Mouse (Mus musculus) MEL (cell line): ENCODE measurements around the gene Shmt2. TPM values are rescaled to one million over a fixed set of nuclear protein-coding genes. Genes with fewer than 3 reads are reported as not detected.

Experiments used
- DNase-seq: peaks from one replicate; pipeline ENCODE4 v3.0.0; 2011; ENCODE audit warnings: low read depth, low spot score
- H3K27ac ChIP-seq: 2 replicates; pipeline ENCODE4 v1.5.1; 2012; ENCODE audit warnings: low read depth, mild to moderate bottlenecking, control low read depth, low read length, moderate library complexity; ENCODE audit not compliant: control insufficient read depth
- H3K27me3 ChIP-seq, 2 experiments: fragments of 150-350 bp in 1 of 2; sonication (generic) in 1 of 2; 2 replicates each; pipeline ENCODE4 v1.6.1; 2012; ENCODE audit warnings: low read length in 2 of 2, mild to moderate bottlenecking in 2 of 2, improper control_type of control experiment in 1 of 2, moderate library complexity in 1 of 2; ENCODE audit not compliant: insufficient read depth in 2 of 2, control insufficient read depth in 1 of 2
- H3K36me3 ChIP-seq, 2 experiments: 2 replicates each; pipeline ENCODE4 v1.6.1; 2012 to 2014; ENCODE audit warnings: low read length in 2 of 2, improper control_type of control experiment in 1 of 2, inconsistent platforms in 1 of 2, mild to moderate bottlenecking in 1 of 2; ENCODE audit not compliant: insufficient read depth in 2 of 2, control insufficient read depth in 1 of 2
- H3K4me1 ChIP-seq, 2 experiments: fragments of 150-350 bp in 1 of 2; sonication (generic) in 1 of 2; 2 replicates each; pipeline ENCODE4 v1.6.1; 2012; ENCODE audit warnings: low read length in 2 of 2, improper control_type of control experiment in 1 of 2, mild to moderate bottlenecking in 1 of 2; ENCODE audit not compliant: insufficient read depth in 2 of 2, control insufficient read depth in 1 of 2
- H3K4me3 ChIP-seq, 2 experiments: fragments of 150-350 bp in 1 of 2; sonication (generic) in 1 of 2; 2 replicates each; pipeline ENCODE4 v1.5.1; 2012; ENCODE audit warnings: low read depth in 2 of 2, low read length in 2 of 2, mild to moderate bottlenecking in 2 of 2, moderate library complexity in 2 of 2, control low read depth in 1 of 2, improper control_type of control experiment in 1 of 2; ENCODE audit not compliant: control insufficient read depth in 1 of 2, insufficient read depth in 1 of 2
- H3K79me2 ChIP-seq: 2 replicates; pipeline ENCODE4 v1.6.1; 2012; ENCODE audit warnings: mild to moderate bottlenecking, low read length, moderate library complexity; ENCODE audit not compliant: control insufficient read depth, poor library complexity, insufficient read depth
- H3K9ac ChIP-seq: 2 replicates; pipeline ENCODE4 v1.6.1; 2012; ENCODE audit warnings: low read depth, mild to moderate bottlenecking, control low read depth, low read length, moderate library complexity; ENCODE audit not compliant: control insufficient read depth, poor library complexity, severe bottlenecking
- H3K9me3 ChIP-seq: fragments of 150-350 bp; sonication (generic); replicated peaks from 2 replicates; pipeline ENCODE4 v1.6.1; 2012; ENCODE audit warnings: mild to moderate bottlenecking, low read length, improper control_type of control experiment, moderate library complexity; ENCODE audit not compliant: insufficient read depth
- CTCF ChIP-seq, 3 experiments: IDR thresholded peaks in 2 of 3; conservative IDR thresholded peaks in 1 of 3; 2 replicates each; pipeline ENCODE4 v1.5.1; 2011 to 2012; ENCODE audit warnings: low read length in 3 of 3, low read depth in 2 of 3, mild to moderate bottlenecking in 2 of 3, improper control_type of control experiment in 1 of 3, inconsistent platforms in 1 of 3, mixed read lengths in 1 of 3, moderate library complexity in 1 of 3; ENCODE audit not compliant: control insufficient read depth in 1 of 3, insufficient read depth in 1 of 3, poor library complexity in 1 of 3, severe bottlenecking in 1 of 3
- EP300 ChIP-seq, 2 experiments: IDR thresholded peaks; 2 replicates each; pipeline ENCODE4 v1.6.1; 2011; ENCODE audit warnings: improper control_type of control experiment in 2 of 2, low read length in 2 of 2, low read depth in 1 of 2, mild to moderate bottlenecking in 1 of 2
- JUND ChIP-seq: IDR thresholded peaks from 2 replicates; pipeline ENCODE4 v1.6.1; 2011; ENCODE audit warnings: low read depth, mild to moderate bottlenecking, improper control_type of control experiment, low read length
- MAFK ChIP-seq: IDR thresholded peaks from 2 replicates; pipeline ENCODE4 v1.6.1; 2011; ENCODE audit warnings: low read depth, mild to moderate bottlenecking, low read length, improper control_type of control experiment, borderline replicate concordance
- MYB ChIP-seq: IDR thresholded peaks from 2 replicates; pipeline ENCODE4 v1.6.1; 2011; ENCODE audit warnings: mild to moderate bottlenecking, low read depth, low read length, improper control_type of control experiment
- MYC ChIP-seq: IDR thresholded peaks from 2 replicates; pipeline ENCODE4 v1.6.1; 2011; ENCODE audit warnings: low read depth, mild to moderate bottlenecking, low read length, improper control_type of control experiment, moderate library complexity
- POLR2AphosphoS5 ChIP-seq: IDR thresholded peaks from 2 replicates; pipeline ENCODE4 v1.6.1; 2012; ENCODE audit warnings: low read depth, borderline replicate concordance, mild to moderate bottlenecking, inconsistent platforms, low read length, moderate library complexity, mixed read lengths
- RAD21 ChIP-seq: IDR thresholded peaks from 2 replicates; pipeline ENCODE4 v1.6.1; 2011; ENCODE audit warnings: mild to moderate bottlenecking, low read depth, low read length, improper control_type of control experiment
- SMC3 ChIP-seq: IDR thresholded peaks from 2 replicates; pipeline ENCODE4 v1.6.1; 2011; ENCODE audit warnings: low read depth, low read length, improper control_type of control experiment
- USF2 ChIP-seq, 2 experiments: IDR thresholded peaks; 2 replicates each; pipeline ENCODE4 v1.6.1; 2011 to 2012; ENCODE audit warnings: improper control_type of control experiment in 2 of 2, low read length in 2 of 2, borderline replicate concordance in 1 of 2, inconsistent platforms in 1 of 2, low read depth in 1 of 2, mild to moderate bottlenecking in 1 of 2; ENCODE audit not compliant: insufficient read depth in 1 of 2
- polyA plus RNA-seq, 2 experiments: library from polyadenylated mRNA; stranded (reverse) in 1 of 2; unstranded in 1 of 2; fragments of >175 nt in 1 of 2; fragments of >200 nt in 1 of 2; gene quantifications; 2 replicates each; pipeline versions ENCODE4 v1.2.1 to v1.2.4; 2012; ENCODE audit warnings: low replicate concordance in 2 of 2, low read depth in 1 of 2; ENCODE audit not compliant: insufficient read length in 2 of 2, insufficient read depth in 1 of 2, missing spikeins in 1 of 2
- total RNA-seq: library from RNA; depleted of rRNA; stranded (reverse); fragments of 300-350 nt; gene quantifications from 2 replicates; pipeline ENCODE4 v1.2.3, GENCODE M21; 2012

Shmt2 gene
- total and polyA plus RNA-seq, 3 experiments = 242 to 582 (median 263) TPM

- H3K36me3 ChIP-seq = no peaks in the 10 kb centered on the region
- no peaks in the 10 kb centered on the region for H3K79me2 ChIP-seq
- no peak overlapping the region for H3K27ac ChIP-seq
- H3K9me3 ChIP-seq = no peaks in the 10 kb centered on the region
- H3K4me3 ChIP-seq = no peak overlapping the region
- DNase-seq = peak; percentile 27
- H3K27me3 ChIP-seq = no peaks in the 10 kb centered on the region
- TF ChIP-seq SMC3 (no peak), CTCF (IDR thresholded peaks at IDR 0.05 in 2 of 3, conservative IDR thresholded peaks at IDR 0.05 in 1 of 3; ENCODE audit: control insufficient read depth in 1 of 3, insufficient read depth in 1 of 3, low read depth in 2 of 3, low read length in 3 of 3, poor library complexity in 1 of 3, severe bottlenecking in 1 of 3) (peak; percentile 7 to 40 (median 28); a peak in 5 of 6 replicates)
- TF ChIP-seq, all 39 proteins: peak for 1
- Histone ChIP-seq H3K4me1 (no peaks in the 10 kb centered on the region), H3K9ac (no peak overlapping the region)
Observed at GRCm38 (mm10) chr10:127546505-127546904, 24.3 kb upstream of the Shmt2 start.

- H3K79me2 ChIP-seq = no peaks in the 10 kb centered on the region
- no peaks in the 10 kb centered on the region for H3K36me3 ChIP-seq
- TF ChIP-seq MAFK = no peak
- no peak for TF ChIP-seq EP300 (IDR thresholded peaks at IDR 0.05; ENCODE audit: low read depth in 1 of 2, low read length in 2 of 2)
- H3K27me3 ChIP-seq = no peaks in the 10 kb centered on the region; a peak in 1 of 4 replicates
- no peak overlapping the region for H3K27ac ChIP-seq
- H3K4me3 ChIP-seq = no peak overlapping the region
- H3K9ac ChIP-seq = no peak overlapping the region
- no peak for DNase-seq
- no peaks in the 10 kb centered on the region for H3K4me1 ChIP-seq
- no peaks in the 10 kb centered on the region for H3K9me3 ChIP-seq
Observed at GRCm38 (mm10) chr10:127544375-127544774, 22.1 kb upstream of the Shmt2 start.

GRCm38 (mm10) chr10:127543916-127544315 lies 21.7 kb upstream of the Shmt2 start:
- H3K4me3 ChIP-seq = no peak overlapping the region
- H3K9me3 ChIP-seq = no peaks in the 10 kb centered on the region
- H3K4me1 ChIP-seq = no peaks in the 10 kb centered on the region
- no peaks in the 10 kb centered on the region; a peak in 1 of 4 replicates for H3K27me3 ChIP-seq
- H3K9ac ChIP-seq = no peak overlapping the region
- no peak for DNase-seq
- H3K36me3 ChIP-seq = no peaks in the 10 kb centered on the region
- no peak overlapping the region for H3K27ac ChIP-seq
- H3K79me2 ChIP-seq = no peaks in the 10 kb centered on the region
- TF ChIP-seq JUND (no peak), MYC (no peak), RAD21 (no peak), MYB (no peak), EP300 (IDR thresholded peaks at IDR 0.05; ENCODE audit: low read depth in 1 of 2, low read length in 2 of 2) (no peak), USF2 (IDR thresholded peaks at IDR 0.05; ENCODE audit: borderline replicate concordance in 1 of 2, insufficient read depth in 1 of 2, low read depth in 1 of 2, low read length in 2 of 2) (no peak), POLR2AphosphoS5 (no peak)
